Mouse (Mus musculus) stomach, postnatal 0 days (tissue): ENCODE data around the gene Mzt1. TPM values are rescaled to one million over a fixed set of nuclear protein-coding genes. Genes with fewer than 3 reads are reported as not detected.

Source experiments
- ATAC-seq: fragments of 200-750 bp; cut with Nextera tagmentation; 2 replicates; pipeline ENCODE4 v1.8.0; 2017; ENCODE audit not compliant: low FRiP score, low TSS enrichment
- DNase-seq: peaks from one replicate; pipeline ENCODE4 v3.0.0-alpha.2; 2016; ENCODE audit warnings: low spot score
- H3K27ac ChIP-seq: fragments of 300-500 bp; sonication (generic); replicated peaks from 2 replicates; pipeline ENCODE4 v1.5.1; 2014; ENCODE audit warnings: mild to moderate bottlenecking, control low read depth
- H3K27me3 ChIP-seq: fragments of 300-500 bp; sonication (generic); 2 replicates; pipeline ENCODE4 v1.6.1; 2014; ENCODE audit warnings: low read length; ENCODE audit not compliant: control insufficient read depth, insufficient read depth
- H3K36me3 ChIP-seq: fragments of 300-500 bp; sonication (generic); 2 replicates; pipeline ENCODE4 v1.6.1; 2014; ENCODE audit warnings: low read length, mixed read lengths; ENCODE audit not compliant: control insufficient read depth, insufficient read depth
- H3K4me1 ChIP-seq: fragments of 300-500 bp; sonication (generic); replicated peaks from 2 replicates; pipeline ENCODE4 v1.6.1; 2014; ENCODE audit warnings: antibody characterized with exemption; ENCODE audit not compliant: control insufficient read depth, insufficient read depth
- H3K4me2 ChIP-seq: fragments of 300-500 bp; sonication (generic); replicated peaks from 2 replicates; pipeline ENCODE4 v1.6.1; 2014; ENCODE audit warnings: low read depth, mild to moderate bottlenecking, control low read depth, moderate library complexity
- H3K4me3 ChIP-seq: fragments of 300-500 bp; sonication (generic); 2 replicates; pipeline ENCODE4 v1.5.1; 2014; ENCODE audit warnings: low read depth, low read length, control low read depth
- H3K9ac ChIP-seq: fragments of 300-500 bp; sonication (generic); 2 replicates; pipeline ENCODE4 v1.6.1; 2014; ENCODE audit warnings: mild to moderate bottlenecking, low read length, control low read depth, mixed read lengths
- H3K9me3 ChIP-seq: fragments of 300-500 bp; sonication (generic); 2 replicates; pipeline ENCODE4 v1.6.1; 2016; ENCODE audit warnings: low read length; ENCODE audit not compliant: control insufficient read depth
- CTCF ChIP-seq: IDR thresholded peaks from 2 replicates; pipeline ENCODE4 v1.5.1; 2016; ENCODE audit warnings: antibody characterized with exemption, low read depth, mild to moderate bottlenecking, moderate library complexity
- EP300 ChIP-seq: optimal IDR thresholded peaks from 2 replicates; pipeline ENCODE3; 2016; ENCODE audit warnings: antibody characterized with exemption
- WGBS: fragments of 180-500 bp; shearing (Covaris S2); extraction: QIAGEN DNeasy Blood & Tissue Kit; methylation state at CpG from one replicate; pipeline ENCODE4 v1.1.7; 2014; 5-methylcytosine and 5-hydroxymethylcytosine counted together
- polyA plus RNA-seq: library from polyadenylated mRNA; unstranded; fragments of >200 nt; fragmentation: Nextera tagmentation; extraction: Ambion mirVana; gene quantifications from 2 replicates; pipeline ENCODE4 v1.2.1, GENCODE M21; 2015

Mzt1 gene
- polyA plus RNA-seq, 1 experiment from 2014 or later: 55.8 TPM

- peaks cover 6% of the 10 kb centered on the region; the same call in 1 of the 2 replicates for H3K36me3 ChIP-seq
- H3K27ac ChIP-seq: no peak overlapping the region
- TF ChIP-seq CTCF (no peak), EP300 (no peak)
- no peaks in the 10 kb centered on the region for H3K4me1 ChIP-seq
- DNase-seq (no peak), ATAC-seq (no peak)
- no peak overlapping the region for H3K4me2 ChIP-seq
- H3K27me3 ChIP-seq: no peaks in the 10 kb centered on the region
- H3K4me3 ChIP-seq: no peak overlapping the region
- H3K9ac ChIP-seq: no peak overlapping the region
- 86% methylated on average over 7 of the region's 7 CpGs for WGBS
- no peaks in the 10 kb centered on the region for H3K9me3 ChIP-seq
These were observed 13.1 kb upstream of the Mzt1 start for GRCm38 (mm10) chr14:99058959-99059586.

GRCm38 (mm10) chr14:99046782-99047181 lies 848 bp upstream of the Mzt1 start:
- peak; percentile 23 for DNase-seq
- no peak for TF ChIP-seq CTCF
- no peak for TF ChIP-seq EP300
- H3K36me3 ChIP-seq: no peaks in the 10 kb centered on the region
- H3K27me3 ChIP-seq: no peaks in the 10 kb centered on the region
- H3K27ac ChIP-seq: peak overlapping the region; percentile 94
- peaks cover 4% of the 10 kb centered on the region; the same call in 1 of the 2 replicates for H3K4me1 ChIP-seq
- peak; percentile 1; the same call in 1 of the 2 replicates for ATAC-seq
- peak overlapping the region; percentile 91 for H3K9ac ChIP-seq
- H3K9me3 ChIP-seq: no peaks in the 10 kb centered on the region
- H3K4me3 ChIP-seq: peak overlapping the region; percentile 95
- H3K4me2 ChIP-seq: peak overlapping the region; percentile 83
- under 1% methylated on average over 15 of the region's 15 CpGs for WGBS

- H3K27me3 ChIP-seq: no peaks in the 10 kb centered on the region
- TF ChIP-seq EP300: no peak
- peaks cover 7% of the 10 kb centered on the region; the same call in 1 of the 2 replicates for H3K4me1 ChIP-seq
- no peaks in the 10 kb centered on the region for H3K36me3 ChIP-seq
- no peaks in the 10 kb centered on the region for H3K9me3 ChIP-seq
- H3K9ac ChIP-seq: peak overlapping the region; percentile 91
- peak overlapping the region; percentile 74 for H3K4me2 ChIP-seq
- H3K4me3 ChIP-seq: peak overlapping the region; percentile 95
- under 1% methylated on average over 67 of the region's 70 CpGs for WGBS
- H3K27ac ChIP-seq: peak overlapping the region; percentile 94
- peak; percentile 38 for ATAC-seq
- peak; percentile 66 for DNase-seq
These were observed 430 bp downstream of the Mzt1 start for GRCm38 (mm10) chr14:99045378-99046030.

- H3K4me2 ChIP-seq: peak overlapping the region; percentile 74
These were observed 1.2 kb downstream of the Mzt1 start for GRCm38 (mm10) chr14:99044718-99045117.

GRCm38 (mm10) chr14:99044096-99044495 lies 1.8 kb downstream of the Mzt1 start:
- Histone ChIP-seq H3K4me1 (peaks cover 7% of the 10 kb centered on the region; the same call in 1 of the 2 replicates), H3K36me3 (no peaks in the 10 kb centered on the region), H3K27me3 (no peaks in the 10 kb centered on the region), H3K9me3 (no peaks in the 10 kb centered on the region), H3K27ac (no peak overlapping the region), H3K4me2 (peak overlapping the region; percentile 23; the same call in 1 of the 2 replicates), H3K9ac (no peak overlapping the region), H3K4me3 (no peak overlapping the region)
- ATAC-seq: no peak
- no peak for TF ChIP-seq CTCF
- no peak for DNase-seq
- 45% methylated on average over 10 of the region's 10 CpGs for WGBS

More at GRCm38 (mm10) chr14:99044718-99045117, 1.2 kb downstream of the Mzt1 start:
- H3K27ac ChIP-seq: no peak overlapping the region
- TF ChIP-seq EP300 (no peak), CTCF (no peak)
- peak overlapping the region; percentile 95 for H3K4me3 ChIP-seq
- WGBS: 4% methylated on average over 5 of the region's 5 CpGs
- H3K4me1 ChIP-seq: peaks cover 7% of the 10 kb centered on the region; the same call in 1 of the 2 replicates
- H3K36me3 ChIP-seq: no peaks in the 10 kb centered on the region
- no peaks in the 10 kb centered on the region for H3K9me3 ChIP-seq
- H3K9ac ChIP-seq: peak overlapping the region; percentile 91; the same call in 1 of the 2 replicates
- H3K27me3 ChIP-seq: no peaks in the 10 kb centered on the region
- ATAC-seq (no peak), DNase-seq (no peak)

GRCm38 (mm10) chr14:99043499-99043898 lies 2.4 kb downstream of the Mzt1 start:
- Histone ChIP-seq H3K27ac (no peak overlapping the region), H3K36me3 (no peaks in the 10 kb centered on the region; the same call in 1 of the 2 replicates), H3K4me3 (no peak overlapping the region), H3K4me1 (peaks cover 7% of the 10 kb centered on the region; the same call in 1 of the 2 replicates), H3K9me3 (no peaks in the 10 kb centered on the region), H3K4me2 (no peak overlapping the region), H3K27me3 (no peaks in the 10 kb centered on the region), H3K9ac (no peak overlapping the region)
- no peak for DNase-seq
- 81% methylated on average over 1 of the region's 1 CpGs for WGBS
- TF ChIP-seq EP300 (no peak), CTCF (no peak)
- ATAC-seq: no peak
